Mouse (Mus musculus) CH12.LX (cell line): ENCODE measurements around the gene Chst5. TPM values are rescaled to one million over a fixed set of nuclear protein-coding genes. Genes with fewer than 3 reads are reported as not detected.

Source experiments
- DNase-seq: peaks from one replicate; pipeline ENCODE4 v3.0.0-alpha.2; 2013; ENCODE audit errors: extremely low read depth
- H3K27ac ChIP-seq: 2 replicates; pipeline ENCODE4 v1.5.1; 2012; ENCODE audit warnings: low read depth, mild to moderate bottlenecking, control low read depth, moderate library complexity; ENCODE audit not compliant: insufficient read depth
- H3K27me3 ChIP-seq: replicated peaks from 2 replicates; pipeline ENCODE3; 2012; ENCODE audit warnings: inconsistent platforms
- H3K36me3 ChIP-seq, 2 experiments: replicated peaks in 1 of 2; 2 replicates each; pipeline versions ENCODE3 to v1.6.1; 2012; ENCODE audit warnings: inconsistent platforms in 1 of 2, low read length in 1 of 2, mild to moderate bottlenecking in 1 of 2, mixed read lengths in 1 of 2, moderate library complexity in 1 of 2; ENCODE audit not compliant: control insufficient read depth in 1 of 2, insufficient read depth in 1 of 2
- H3K4me1 ChIP-seq, 2 experiments: 2 replicates each; pipeline ENCODE4 v1.6.1; 2012; ENCODE audit warnings: inconsistent platforms in 1 of 2, moderate library complexity in 1 of 2; ENCODE audit not compliant: insufficient read depth in 2 of 2, control insufficient read depth in 1 of 2
- H3K4me2 ChIP-seq: 2 replicates; pipeline ENCODE4 v1.6.1; 2012; ENCODE audit warnings: low read depth, mild to moderate bottlenecking, control low read depth; ENCODE audit not compliant: poor library complexity, insufficient read depth, severe bottlenecking
- H3K4me3 ChIP-seq, 3 experiments: fragments of 150-350 bp in 1 of 3; sonication (generic) in 1 of 3; replicated peaks in 1 of 3; 2 replicates each; pipeline versions ENCODE3 to v1.5.1; 2011 to 2012; ENCODE audit warnings: low read depth in 2 of 3, low read length in 2 of 3, mild to moderate bottlenecking in 2 of 3, moderate library complexity in 2 of 3, control low read depth in 1 of 3, improper control_type of control experiment in 1 of 3, inconsistent platforms in 1 of 3, mixed read lengths in 1 of 3; ENCODE audit not compliant: poor library complexity in 1 of 3
- H3K79me2 ChIP-seq: replicated peaks from 2 replicates; pipeline ENCODE4 v1.6.1; 2012; ENCODE audit warnings: mild to moderate bottlenecking, moderate library complexity; ENCODE audit not compliant: control insufficient read depth, poor library complexity, insufficient read depth, severe bottlenecking; ENCODE audit errors: extremely low read depth
- H3K9ac ChIP-seq: 2 replicates; pipeline ENCODE4 v1.6.1; 2012; ENCODE audit warnings: low read depth, mild to moderate bottlenecking, control low read depth, moderate library complexity; ENCODE audit not compliant: insufficient read depth
- H3K9me3 ChIP-seq: replicated peaks from 2 replicates; pipeline ENCODE3; 2012; ENCODE audit warnings: low read length, inconsistent platforms, mixed read lengths
- CHD1 ChIP-seq: IDR thresholded peaks from 2 replicates; pipeline ENCODE4 v1.6.1; 2012; ENCODE audit warnings: low read depth, low read length, improper control_type of control experiment, inconsistent platforms
- CHD2 ChIP-seq: IDR thresholded peaks from 2 replicates; pipeline ENCODE4 v1.6.1; 2011; ENCODE audit warnings: low read length, improper control_type of control experiment
- CTCF ChIP-seq, 2 experiments: IDR thresholded peaks in 1 of 2; conservative IDR thresholded peaks in 1 of 2; 2 replicates each; pipeline ENCODE4 v1.5.1; 2011 to 2012; ENCODE audit warnings: low read depth in 2 of 2, low read length in 2 of 2, improper control_type of control experiment in 1 of 2, inconsistent platforms in 1 of 2, mild to moderate bottlenecking in 1 of 2, moderate library complexity in 1 of 2
- E2F4 ChIP-seq: IDR thresholded peaks from 2 replicates; pipeline ENCODE4 v1.6.1; 2011; ENCODE audit warnings: low read depth, low read length, improper control_type of control experiment; ENCODE audit not compliant: insufficient replicate concordance
- ELF1 ChIP-seq: IDR thresholded peaks from 2 replicates; pipeline ENCODE4 v1.6.1; 2014; ENCODE audit warnings: low read depth, mild to moderate bottlenecking, inconsistent platforms, low read length, improper control_type of control experiment
- EP300 ChIP-seq: IDR thresholded peaks from 2 replicates; pipeline ENCODE4 v1.6.1; 2011; ENCODE audit warnings: low read length, improper control_type of control experiment
- ETS1 ChIP-seq: conservative IDR thresholded peaks from 2 replicates; pipeline ENCODE4 v1.6.1; 2012; ENCODE audit warnings: low read depth, mild to moderate bottlenecking, inconsistent platforms, low read length, improper control_type of control experiment, moderate library complexity
- GABPA ChIP-seq: IDR thresholded peaks from 2 replicates; pipeline ENCODE4 v1.6.1; 2012; ENCODE audit warnings: low read depth, low read length, improper control_type of control experiment, inconsistent platforms; ENCODE audit not compliant: insufficient replicate concordance
- HCFC1 ChIP-seq: IDR thresholded peaks from 2 replicates; pipeline ENCODE4 v1.6.1; 2012; ENCODE audit warnings: low read depth, mild to moderate bottlenecking, inconsistent platforms, low read length, improper control_type of control experiment
- JUN ChIP-seq: IDR thresholded peaks from 2 replicates; pipeline ENCODE4 v1.6.1; 2011; ENCODE audit warnings: low read depth, mild to moderate bottlenecking, low read length, improper control_type of control experiment, moderate library complexity; ENCODE audit not compliant: insufficient read depth
- JUND ChIP-seq: conservative IDR thresholded peaks from 2 replicates; pipeline ENCODE4 v1.6.1; 2011; ENCODE audit warnings: low read depth, low read length, improper control_type of control experiment
- KAT2A ChIP-seq: IDR thresholded peaks from 2 replicates; pipeline ENCODE4 v1.6.1; 2012; ENCODE audit warnings: low read length, improper control_type of control experiment, inconsistent platforms; ENCODE audit not compliant: insufficient replicate concordance
- MAFK ChIP-seq: IDR thresholded peaks from 2 replicates; pipeline ENCODE4 v1.6.1; 2011; ENCODE audit warnings: low read length, improper control_type of control experiment; ENCODE audit not compliant: insufficient replicate concordance
- MAX ChIP-seq: IDR thresholded peaks from 2 replicates; pipeline ENCODE4 v1.6.1; 2011; ENCODE audit warnings: low read length, improper control_type of control experiment
- MXI1 ChIP-seq: IDR thresholded peaks from 2 replicates; pipeline ENCODE4 v1.6.1; 2011; ENCODE audit warnings: mild to moderate bottlenecking, low read depth, low read length, improper control_type of control experiment
- MYC ChIP-seq: IDR thresholded peaks from 2 replicates; pipeline ENCODE4 v1.6.1; 2011; ENCODE audit warnings: low read depth, mild to moderate bottlenecking, improper control_type of control experiment, low read length
- NELFE ChIP-seq: IDR thresholded peaks from 2 replicates; pipeline ENCODE4 v1.6.1; 2011; ENCODE audit warnings: low read depth, low read length, improper control_type of control experiment
- NRF1 ChIP-seq: IDR thresholded peaks from 2 replicates; pipeline ENCODE4 v1.6.1; 2014; ENCODE audit warnings: low read depth, mild to moderate bottlenecking, inconsistent platforms, low read length, improper control_type of control experiment, moderate library complexity
- PAX5 ChIP-seq: IDR thresholded peaks from 2 replicates; pipeline ENCODE4 v1.6.1; 2012; ENCODE audit warnings: low read length, inconsistent platforms, mixed read lengths
- POLR2A ChIP-seq: IDR thresholded peaks from 2 replicates; pipeline ENCODE4 v1.6.1; 2011; ENCODE audit warnings: low read depth, mild to moderate bottlenecking, improper control_type of control experiment, low read length
- POLR2AphosphoS2 ChIP-seq: IDR thresholded peaks from 2 replicates; pipeline ENCODE4 v1.6.1; 2011; ENCODE audit warnings: low read depth, low read length, improper control_type of control experiment
- RCOR1 ChIP-seq: conservative IDR thresholded peaks from 2 replicates; pipeline ENCODE4 v1.6.1; 2012; ENCODE audit warnings: low read depth, mild to moderate bottlenecking, inconsistent platforms, low read length, improper control_type of control experiment
- SIN3A ChIP-seq: IDR thresholded peaks from 2 replicates; pipeline ENCODE4 v1.6.1; 2012; ENCODE audit warnings: low read length, improper control_type of control experiment, inconsistent platforms
- SMC3 ChIP-seq: IDR thresholded peaks from 2 replicates; pipeline ENCODE4 v1.6.1; 2011; ENCODE audit warnings: low read depth, low read length, improper control_type of control experiment
- TBP ChIP-seq: conservative IDR thresholded peaks from 2 replicates; pipeline ENCODE4 v1.6.1; 2011; ENCODE audit warnings: low read depth, low read length, improper control_type of control experiment
- TCF12 ChIP-seq: IDR thresholded peaks from 2 replicates; pipeline ENCODE4 v1.6.1; 2014; ENCODE audit warnings: low read depth, mild to moderate bottlenecking, inconsistent platforms, low read length, improper control_type of control experiment
- UBTF ChIP-seq: IDR thresholded peaks from 2 replicates; pipeline ENCODE4 v1.6.1; 2012; ENCODE audit warnings: low read depth, mild to moderate bottlenecking, inconsistent platforms, low read length, improper control_type of control experiment, moderate library complexity
- USF1 ChIP-seq: IDR thresholded peaks from 2 replicates; pipeline ENCODE4 v1.6.1; 2014; ENCODE audit warnings: low read depth, mild to moderate bottlenecking, inconsistent platforms, low read length, improper control_type of control experiment
- USF2 ChIP-seq: conservative IDR thresholded peaks from 2 replicates; pipeline ENCODE4 v1.6.1; 2011; ENCODE audit warnings: low read depth, low read length, improper control_type of control experiment
- ZC3H11A ChIP-seq: IDR thresholded peaks from 2 replicates; pipeline ENCODE4 v1.6.1; 2012; ENCODE audit warnings: low read depth, mild to moderate bottlenecking, inconsistent platforms, low read length, improper control_type of control experiment
- ZKSCAN1 ChIP-seq: IDR thresholded peaks from 2 replicates; pipeline ENCODE4 v1.6.1; 2012; ENCODE audit warnings: low read depth, inconsistent platforms, low read length, improper control_type of control experiment, borderline replicate concordance
- ZMIZ1 ChIP-seq: IDR thresholded peaks from 2 replicates; pipeline ENCODE4 v1.6.1; 2012; ENCODE audit warnings: low read depth, mild to moderate bottlenecking, inconsistent platforms, low read length, improper control_type of control experiment
- ZNF384 ChIP-seq: IDR thresholded peaks from 2 replicates; pipeline ENCODE4 v1.6.1; 2012; ENCODE audit warnings: low read depth, low read length, improper control_type of control experiment, inconsistent platforms
- dilution Hi-C: fragments of 300-500 bp; cut with MboI; formaldehyde crosslinking; loops from 2 replicates; pipeline ENCODE4 v1.14.3; 2020; ENCODE audit warnings: low sequenced_read_pairs; ENCODE audit not compliant: extremely low pct_unique_long_range_greater_than_20kb, extremely low pct_ligation_motif_present
- in situ Hi-C: fragments of 300-500 bp; cut with MboI; formaldehyde crosslinking; loops from 3 replicates; pipeline ENCODE4 v1.14.3; 2019; ENCODE audit warnings: low sequenced_read_pairs, low pct_ligation_motif_present, low pct_unique_long_range_greater_than_20kb, mixed read lengths
- polyA plus RNA-seq: library from polyadenylated mRNA; unstranded; fragments of >175 nt; gene quantifications from 2 replicates; pipeline ENCODE4 v1.2.1, GENCODE M21; 2012; ENCODE audit warnings: low read depth; ENCODE audit not compliant: insufficient read length
- total RNA-seq, 2 experiments: library from RNA; depleted of rRNA; stranded (reverse); fragments of 300-350 nt in 1 of 2; fragments of >200 nt in 1 of 2; gene quantifications; 2 replicates each; pipeline ENCODE4 v1.2.3; 2012 to 2014

The Chst5 gene
- total and polyA plus RNA-seq, 3 experiments = not detected

GRCm38 (mm10) chr8:111924976-111925375 lies 14.7 kb upstream of the Chst5 start:
- Histone ChIP-seq H3K36me3 (no peaks in the 10 kb centered on the region), H3K27ac (no peak overlapping the region), H3K9ac (no peak overlapping the region), H3K4me1 (peaks cover 0 to 11% of the 10 kb centered on the region in 2 experiments; a peak in 2 of 4 replicates), H3K79me2 (no peaks in the 10 kb centered on the region), H3K9me3 (no peaks in the 10 kb centered on the region), H3K27me3 (no peaks in the 10 kb centered on the region), H3K4me2 (no peak overlapping the region), H3K4me3 (no peak overlapping the region)
- dilution Hi-C loops (no loop called here), in situ Hi-C loops (no loop called here)
- TF ChIP-seq E2F4 = no peak
- no peak for TF ChIP-seq ZMIZ1
- peak; percentile 56; the same call in 1 of the 2 replicates for TF ChIP-seq MAFK
- TF ChIP-seq KAT2A = no peak
- no peak for TF ChIP-seq ETS1
- no peak for TF ChIP-seq RCOR1
- no peak for DNase-seq

GRCm38 (mm10) chr8:111923383-111923804 lies 13.1 kb upstream of the Chst5 start:
- Histone ChIP-seq H3K36me3 (no peaks in the 10 kb centered on the region), H3K4me1 (peaks cover 0 to 4% of the 10 kb centered on the region in 2 experiments; a peak in 2 of 4 replicates), H3K9me3 (no peaks in the 10 kb centered on the region), H3K27me3 (no peaks in the 10 kb centered on the region), H3K4me2 (peak overlapping the region; percentile 42; the same call in 1 of the 2 replicates), H3K9ac (no peak overlapping the region; the same call in 1 of the 2 replicates), H3K27ac (no peak overlapping the region), H3K4me3 (peak overlapping the region; percentile 16 to 42 (median 36)), H3K79me2 (no peaks in the 10 kb centered on the region)
- dilution Hi-C loops (no loop called here), in situ Hi-C loops (no loop called here)
- DNase-seq = peak; percentile 89
- TF ChIP-seq ZKSCAN1 (no peak), POLR2AphosphoS2 (no peak), MYC (peak; percentile 84), NELFE (0 out of 2 replicates have a peak, but pooled peaks have one; percentile 35), CHD2 (no peak), E2F4 (no peak), MXI1 (no peak), ZMIZ1 (no peak), NRF1 (no peak), MAX (peak; percentile 64; the same call in 1 of the 2 replicates), ETS1 (0 out of 2 replicates have a peak, but pooled peaks have one; percentile 15), USF1 (no peak), GABPA (no peak), JUND (no peak), HCFC1 (peak; percentile 52), KAT2A (no peak), SIN3A (no peak), POLR2A (peak; percentile 52), CTCF (conservative IDR thresholded peaks at IDR 0.05 in 1 of 2, IDR thresholded peaks at IDR 0.05 in 1 of 2; ENCODE audit: low read depth in 2 of 2, low read length in 2 of 2) (peak; percentile 67 to 85), RCOR1 (no peak), SMC3 (peak; percentile 57), EP300 (no peak), JUN (0 out of 2 replicates have a peak, but pooled peaks have one; percentile 23), USF2 (no peak), ELF1 (no peak), TBP (peak; percentile 60; the same call in 1 of the 2 replicates), UBTF (no peak), ZNF384 (no peak), ZC3H11A (no peak), TCF12 (no peak), PAX5 (no peak), CHD1 (no peak)
